Mouse (Mus musculus) v-Abl transformed pro-B cells (cell line): ENCODE results near the gene Btc.

ENCODE experiments used
- in situ Hi-C, 2 experiments: fragments of 400-800 bp; cut with MboI; formaldehyde crosslinking; loops; one replicate each; pipeline ENCODE4 v1.15.1; 2025; ENCODE audit not compliant: unreplicated experiment in 2 of 2

Btc gene

DNA sequence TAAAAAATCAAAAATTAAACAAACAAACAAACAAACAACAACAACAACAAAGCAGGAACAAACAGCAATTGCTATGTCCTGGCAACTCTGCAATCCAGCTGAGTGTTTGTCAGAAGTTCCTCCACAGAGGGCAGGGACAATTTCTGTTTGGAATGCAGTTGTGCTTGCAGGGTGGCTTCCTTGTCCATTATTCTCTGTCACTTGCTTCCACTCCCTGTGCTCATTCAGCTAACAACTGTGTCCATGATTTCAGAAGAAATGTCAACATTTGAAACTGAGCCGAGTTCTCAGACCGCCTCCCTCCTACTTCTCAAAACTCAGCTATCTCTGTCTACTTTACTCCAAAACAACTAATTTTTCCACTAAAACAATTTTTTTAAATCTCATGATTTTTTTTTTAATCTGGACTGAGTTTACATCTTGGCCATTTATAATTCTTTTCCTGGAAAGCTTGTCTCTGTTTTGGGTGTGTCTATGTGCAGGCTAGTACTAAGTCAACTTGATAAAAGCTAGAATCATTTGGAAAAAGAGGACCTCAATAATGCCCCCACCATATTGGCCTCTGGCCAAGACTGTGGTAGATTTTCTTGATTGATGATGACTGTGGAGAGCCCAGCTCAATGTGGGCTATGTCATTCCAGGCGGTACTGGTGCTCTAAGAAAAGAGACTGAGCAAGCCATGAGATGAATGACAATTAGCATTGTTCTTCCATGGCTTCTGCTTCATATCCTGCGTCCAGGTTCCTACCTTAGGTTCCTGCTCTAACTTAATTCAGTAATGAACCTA is 70.5 kb downstream of the Btc start:
- in situ Hi-C loops: no loop called here

DNA sequence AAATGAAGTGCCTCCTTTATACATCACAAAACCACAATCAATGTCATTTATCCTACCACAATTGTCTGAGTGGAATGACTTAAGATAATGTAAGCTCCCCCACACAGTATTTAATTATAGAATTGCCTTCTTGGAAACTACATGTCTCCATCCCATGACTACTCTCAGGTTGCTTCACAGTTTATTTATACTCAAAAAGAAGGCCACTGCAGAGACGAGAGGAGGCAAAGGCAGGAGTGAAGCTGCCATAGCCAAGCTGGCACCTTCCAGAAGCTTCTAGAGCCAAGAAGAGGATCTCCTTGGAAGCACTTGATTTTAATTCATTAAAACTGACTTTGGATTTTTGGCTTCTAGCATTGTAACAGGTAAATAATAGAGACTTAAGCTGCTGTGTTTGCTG is 81.0 kb downstream of the Btc start:
- in situ Hi-C loops: loop anchor here (25.0 kb wide), 2 partner anchors 690 to 790 kb away; no protein-coding TSS in a partner anchor

DNA sequence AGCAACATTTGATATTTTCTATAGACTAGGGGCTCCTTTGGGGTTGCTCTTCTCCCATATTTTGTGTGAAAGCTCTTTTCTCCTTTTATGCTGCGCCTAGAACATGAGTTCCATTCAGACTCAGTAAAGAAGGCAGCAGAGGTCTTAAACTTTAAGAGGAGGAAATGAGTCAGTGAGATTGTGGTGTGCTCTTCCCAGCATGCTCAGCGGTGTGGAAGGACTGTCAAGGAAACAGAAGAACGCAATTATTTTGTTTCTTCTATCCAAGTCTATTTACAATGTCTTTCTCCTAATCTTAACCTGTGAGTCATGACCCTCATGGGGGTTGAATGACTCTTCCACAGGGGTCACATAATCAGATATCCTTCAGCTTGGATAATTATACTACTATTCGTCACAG is 82.4 kb downstream of the Btc start:
- in situ Hi-C loops: loop anchor here (25.0 kb wide), 2 partner anchors 692 to 792 kb away; no protein-coding TSS in a partner anchor

DNA sequence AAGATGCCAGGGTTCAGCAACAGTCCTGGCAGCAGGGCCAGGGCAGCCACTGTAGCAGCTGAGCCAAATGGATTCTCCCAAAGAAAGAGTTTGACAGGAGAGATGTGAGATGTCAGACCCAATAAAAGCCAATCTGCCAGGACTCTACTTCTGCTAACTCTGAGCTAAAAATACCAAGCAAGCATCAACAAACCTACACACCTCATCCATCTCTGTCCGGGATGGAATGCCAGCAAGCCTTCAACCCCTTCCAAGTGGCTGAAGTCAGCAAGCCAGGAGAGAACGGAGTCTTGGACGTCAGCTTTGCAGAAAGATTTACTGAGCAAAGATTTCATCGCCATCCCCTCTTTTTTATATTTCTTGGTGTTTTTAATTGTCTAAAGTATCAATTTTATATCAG is 88.8 kb downstream of the Btc start:
- in situ Hi-C loops: loop anchor here (25.0 kb wide), 2 partner anchors 698 to 798 kb away; no protein-coding TSS in a partner anchor

DNA sequence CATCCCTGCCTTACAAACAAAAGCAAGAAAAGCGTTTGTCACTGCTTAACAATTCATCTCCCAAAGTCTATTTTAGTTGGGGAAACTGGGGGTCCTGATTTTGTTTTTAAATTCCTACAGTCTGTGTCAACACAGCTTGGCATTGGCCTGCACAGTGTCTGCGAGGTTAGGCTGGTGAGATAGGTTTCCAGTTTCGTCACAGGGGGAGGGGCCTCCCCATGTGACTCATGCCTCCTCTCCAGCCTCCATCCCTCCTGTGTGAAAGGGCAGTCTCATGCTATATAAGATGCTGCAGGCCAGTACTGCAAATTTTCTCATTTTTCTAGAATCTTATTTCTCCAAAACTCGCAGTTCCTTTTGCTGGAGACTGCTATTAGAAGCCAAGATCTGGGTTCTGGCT is 91.0 kb downstream of the Btc start:
- in situ Hi-C loops: loop anchor here (25.0 kb wide), 2 partner anchors 701 to 801 kb away; no protein-coding TSS in a partner anchor

- in situ Hi-C loops: loop anchor here (25.0 kb wide), 2 partner anchors 704 to 804 kb away; no protein-coding TSS in a partner anchor
These were observed 94.2 kb downstream of the Btc start for GRCm38 (mm10) chr5:91308576-91308975.

DNA sequence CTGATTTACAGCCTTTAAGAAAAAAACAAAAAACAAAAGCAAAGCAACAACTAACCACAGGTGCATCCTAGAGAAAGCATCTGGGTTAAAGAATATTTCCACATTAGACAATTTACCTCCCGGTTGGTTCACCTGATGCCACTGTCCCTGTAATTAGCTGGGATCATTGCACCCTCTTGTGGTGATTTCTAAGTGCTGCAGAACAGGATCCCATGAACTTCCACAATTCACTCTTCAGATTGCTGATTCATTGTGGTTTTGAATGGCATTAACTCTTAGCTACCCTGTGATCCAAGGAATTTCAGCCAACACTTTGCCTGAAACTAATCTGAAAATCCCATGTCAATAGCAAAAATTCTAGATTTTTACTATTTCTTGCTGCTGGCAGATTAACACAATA is 94.9 kb downstream of the Btc start:
- in situ Hi-C loops: loop anchor here (25.0 kb wide), 2 partner anchors 704 to 804 kb away; no protein-coding TSS in a partner anchor
